Mouse (Mus musculus) embryonic facial prominence, embryonic 12.5 days (tissue): ENCODE data around the gene Slc35f1. TPM values are rescaled to one million over a fixed set of nuclear protein-coding genes. Genes with fewer than 3 reads are reported as not detected.

ENCODE experiments used
- ATAC-seq: fragments of 200-750 bp; cut with Nextera tagmentation; 2 replicates; pipeline ENCODE4 v1.8.0; 2017; ENCODE audit not compliant: insufficient number of reproducible peaks, insufficient read depth, low FRiP score, low TSS enrichment
- H3K27ac ChIP-seq: fragments of 300-500 bp; sonication (generic); 2 replicates; pipeline ENCODE4 v1.5.1; 2016; ENCODE audit warnings: mild to moderate bottlenecking
- H3K27me3 ChIP-seq: fragments of 300-500 bp; sonication (generic); 2 replicates; pipeline ENCODE4 v1.6.1; 2016; ENCODE audit warnings: mild to moderate bottlenecking, moderate library complexity
- H3K36me3 ChIP-seq: fragments of 300-500 bp; sonication (generic); 2 replicates; pipeline ENCODE4 v1.6.1; 2016; ENCODE audit warnings: mild to moderate bottlenecking
- H3K4me1 ChIP-seq: fragments of 300-500 bp; sonication (generic); 2 replicates; pipeline ENCODE4 v1.6.1; 2016
- H3K4me2 ChIP-seq: fragments of 300-500 bp; sonication (generic); replicated peaks from 2 replicates; pipeline ENCODE4 v1.6.1; 2016; ENCODE audit warnings: mild to moderate bottlenecking, moderate library complexity
- H3K4me3 ChIP-seq: fragments of 300-500 bp; sonication (generic); 2 replicates; pipeline ENCODE4 v1.5.1; 2016; ENCODE audit warnings: mild to moderate bottlenecking
- H3K9ac ChIP-seq: fragments of 300-500 bp; sonication (generic); 2 replicates; pipeline ENCODE4 v1.6.1; 2016; ENCODE audit warnings: mild to moderate bottlenecking, moderate library complexity
- H3K9me3 ChIP-seq: fragments of 300-500 bp; sonication (generic); 2 replicates; pipeline ENCODE4 v1.6.1; 2016; ENCODE audit warnings: mild to moderate bottlenecking, moderate library complexity
- WGBS: fragments of 180-500 bp; shearing (Covaris S2); methylation state at CpG from one replicate; pipeline ENCODE4 v1.1.7; 2016; 5-methylcytosine and 5-hydroxymethylcytosine counted together
- polyA plus RNA-seq: library from polyadenylated mRNA; unstranded; fragments of >200 nt; fragmentation: Nextera tagmentation; extraction: Ambion mirVana; gene quantifications from 2 replicates; pipeline ENCODE4 v1.2.1, GENCODE M21; 2016

The Slc35f1 gene
- polyA plus RNA-seq, 1 experiment from 2014 or later, result 4.6 TPM

DNA sequence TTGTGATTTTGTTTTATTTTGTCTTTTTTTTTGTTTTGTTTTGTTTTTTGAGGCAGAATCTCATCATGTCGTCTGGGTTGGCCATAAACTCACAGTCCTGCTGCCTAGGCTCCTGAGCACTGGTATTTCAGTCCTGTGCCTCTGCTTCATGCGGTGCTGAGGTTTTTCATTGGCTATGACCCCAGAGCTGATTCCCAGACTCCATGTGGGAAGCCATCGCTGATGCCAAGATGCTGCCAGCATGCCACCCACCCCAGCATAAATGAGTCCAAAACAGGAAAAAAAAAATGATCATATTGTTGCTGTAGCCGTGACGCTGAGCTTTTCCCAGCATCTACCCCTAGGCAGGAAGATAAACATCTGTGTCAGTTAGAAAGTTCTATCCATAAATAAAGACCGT lies 434.0 kb downstream of the Slc35f1 start:
- Histone ChIP-seq H3K9me3 (no peaks in the 10 kb centered on the region), H3K27ac (no peak overlapping the region), H3K4me1 (no peaks in the 10 kb centered on the region), H3K4me2 (no peak overlapping the region), H3K27me3 (no peaks in the 10 kb centered on the region), H3K9ac (no peak overlapping the region), H3K4me3 (no peak overlapping the region), H3K36me3 (no peaks in the 10 kb centered on the region)
- ATAC-seq, result no peak
- 79% methylated on average over 6 of the region's 6 CpGs for WGBS

DNA sequence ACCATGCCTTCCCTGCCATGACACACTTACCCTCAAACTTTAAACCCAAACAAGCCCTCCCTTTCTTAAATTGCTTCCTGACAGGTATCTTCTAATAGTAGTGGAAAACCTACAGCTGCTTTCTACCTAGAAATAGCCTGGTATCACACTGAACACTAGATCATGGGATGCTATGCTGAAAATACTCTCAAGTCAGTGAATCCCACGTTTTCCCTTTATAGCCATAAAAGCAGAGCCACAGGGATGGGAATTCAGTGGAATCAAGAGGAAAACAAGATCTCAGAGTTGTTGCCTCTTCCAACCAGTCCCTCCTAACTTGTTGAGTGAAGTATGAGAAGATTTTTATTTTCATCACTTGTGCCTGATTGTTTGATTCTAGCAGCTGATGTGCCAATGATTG lies 442.4 kb downstream of the Slc35f1 start:
- no peak overlapping the region for H3K9ac ChIP-seq
- H3K36me3 ChIP-seq, result no peaks in the 10 kb centered on the region
- H3K4me1 ChIP-seq, result no peaks in the 10 kb centered on the region
- H3K27me3 ChIP-seq, result no peaks in the 10 kb centered on the region
- no peak overlapping the region for H3K27ac ChIP-seq
- no peaks in the 10 kb centered on the region for H3K9me3 ChIP-seq
- WGBS, result 62% methylated on average over 1 of the region's 1 CpGs
- H3K4me3 ChIP-seq, result no peak overlapping the region
- H3K4me2 ChIP-seq, result no peak overlapping the region
- ATAC-seq, result no peak

- no peaks in the 10 kb centered on the region for H3K9me3 ChIP-seq
- no peaks in the 10 kb centered on the region for H3K27me3 ChIP-seq
- no peak overlapping the region for H3K4me3 ChIP-seq
- no peak overlapping the region for H3K27ac ChIP-seq
- H3K4me2 ChIP-seq, result no peak overlapping the region
- no peak for ATAC-seq
- no peaks in the 10 kb centered on the region for H3K4me1 ChIP-seq
- no peaks in the 10 kb centered on the region for H3K36me3 ChIP-seq
- 73% methylated on average over 2 of the region's 2 CpGs for WGBS
- H3K9ac ChIP-seq, result no peak overlapping the region
Observed at GRCm38 (mm10) chr10:53150321-53150720, 460.0 kb downstream of the Slc35f1 start.

DNA sequence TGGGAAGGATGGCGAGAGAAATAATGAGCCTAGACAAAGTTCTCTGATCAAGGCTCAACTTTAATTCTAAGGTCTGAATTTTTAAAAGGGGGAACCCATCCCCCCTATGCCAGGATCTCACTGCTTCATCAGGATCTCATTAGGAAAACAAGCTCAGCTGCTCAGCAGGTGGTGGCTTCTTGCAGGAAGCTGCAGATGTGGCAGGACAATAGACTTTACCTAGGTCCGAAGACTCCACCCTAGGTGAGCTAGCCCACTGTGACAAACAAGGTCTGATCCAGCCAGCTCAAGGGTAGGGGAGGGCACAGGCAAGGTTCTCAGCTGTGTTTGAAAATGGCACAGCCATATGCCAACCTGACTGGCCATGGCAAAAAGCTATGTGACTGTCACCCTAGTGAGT lies 460.6 kb downstream of the Slc35f1 start:
- Histone ChIP-seq H3K9ac (no peak overlapping the region), H3K36me3 (no peaks in the 10 kb centered on the region), H3K27ac (no peak overlapping the region), H3K4me1 (no peaks in the 10 kb centered on the region), H3K27me3 (no peaks in the 10 kb centered on the region), H3K4me2 (no peak overlapping the region), H3K9me3 (no peaks in the 10 kb centered on the region), H3K4me3 (no peak overlapping the region)
- 67% methylated on average over 2 of the region's 2 CpGs for WGBS
- no peak for ATAC-seq

DNA sequence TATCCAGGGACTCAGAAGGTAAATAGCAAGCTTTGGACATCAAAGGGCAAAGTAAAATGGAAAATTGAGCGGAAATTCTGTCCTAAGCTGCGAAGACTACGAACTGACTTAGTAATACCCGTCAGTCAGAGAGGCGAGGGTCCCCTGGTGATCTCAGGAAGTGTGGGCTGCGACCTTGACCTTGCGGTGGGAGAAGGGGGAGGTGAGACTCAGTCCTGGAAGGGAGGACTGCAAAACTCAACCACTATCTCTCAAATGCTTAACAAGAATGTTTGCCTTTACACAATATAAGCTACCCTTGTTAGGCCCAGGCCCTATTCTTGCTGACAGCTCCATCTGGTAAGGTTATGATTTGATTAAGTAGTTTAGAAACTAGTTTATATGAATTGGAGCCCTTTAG lies 466.0 kb downstream of the Slc35f1 start:
- WGBS, result 27% methylated on average over 7 of the region's 7 CpGs
- no peak for ATAC-seq
- H3K4me3 ChIP-seq, result no peak overlapping the region
- no peaks in the 10 kb centered on the region for H3K27me3 ChIP-seq
- no peaks in the 10 kb centered on the region for H3K9me3 ChIP-seq
- H3K4me1 ChIP-seq, result peaks cover 5% of the 10 kb centered on the region; the same call in 1 of the 2 replicates
- H3K27ac ChIP-seq, result no peak overlapping the region
- no peak overlapping the region for H3K4me2 ChIP-seq
- H3K36me3 ChIP-seq, result no peaks in the 10 kb centered on the region
- H3K9ac ChIP-seq, result no peak overlapping the region

- Histone ChIP-seq H3K9ac (no peak overlapping the region), H3K36me3 (no peaks in the 10 kb centered on the region), H3K4me2 (no peak overlapping the region), H3K27ac (no peak overlapping the region), H3K27me3 (no peaks in the 10 kb centered on the region), H3K4me1 (peaks cover 5% of the 10 kb centered on the region; the same call in 1 of the 2 replicates), H3K9me3 (no peaks in the 10 kb centered on the region), H3K4me3 (no peak overlapping the region)
- no peak for ATAC-seq
- 71% methylated on average over 2 of the region's 2 CpGs for WGBS
Observed at GRCm38 (mm10) chr10:53157740-53158139, 467.4 kb downstream of the Slc35f1 start.
